Mouse (Mus musculus): ENCODE results near the gene Abca3. TPM values are rescaled to one million over a fixed set of nuclear protein-coding genes. Genes with fewer than 3 reads are reported as not detected.

Gene Abca3
- 13.8 and 14.8 TPM in 2 replicates for total RNA-seq (2014; rRNA removed; ENCODE audit: low replicate concordance)
- polyA plus RNA-seq (2015; fragmentation: Nextera tagmentation; extraction: Ambion mirVana) = 3.5 and 4.4 TPM in 2 replicates

GRCm38 (mm10) chr17:24351760-24352357, at the start of gene Abca3:
Abca3 (plus strand) TSS chr17:24351950.
- WGBS = under 1% methylated on average over 52 of the region's 55 CpGs
- Histone ChIP-seq H3K4me2 (ENCODE audit: low read depth, low read length) (peak within 1 kb of the TSS; percentile 97), H3K4me3 (ENCODE audit: low read depth, low read length) (peak within 1 kb of the TSS; percentile 76), H3K27ac (ENCODE audit: low read depth) (peak within 1 kb of the TSS; percentile 43), H3K36me3 (replicated peaks; ENCODE audit: control insufficient read depth, insufficient read depth, low read length) (no peaks in the 10 kb centered on the region), H3K4me1 (ENCODE audit: control insufficient read depth, insufficient read depth) (peaks cover 7% of the 10 kb centered on the region; the same call in 1 of the 2 replicates), H3K9me3 (replicated peaks; ENCODE audit: control insufficient read depth, low read length) (no peaks in the 10 kb centered on the region), H3K9ac (replicated peaks; ENCODE audit: low read depth, low read length) (peak within 1 kb of the TSS; percentile 79), H3K27me3 (ENCODE audit: control insufficient read depth, insufficient read depth, low read length) (peaks cover 18% of the 10 kb centered on the region)
- DNase-seq (ENCODE audit: low spot score) (peak; percentile 92), ATAC-seq (ENCODE audit: insufficient read depth, low read depth) (peak; percentile 90)
- no peak for TF ChIP-seq EP300 (IDR thresholded peaks at IDR 0.05; ENCODE audit: low read depth)
- TF ChIP-seq CTCF (IDR thresholded peaks at IDR 0.05; ENCODE audit: low read depth) = peak; percentile 79

- Histone ChIP-seq H3K9me3 (replicated peaks; ENCODE audit: control insufficient read depth, low read length) (no peaks in the 10 kb centered on the region), H3K4me1 (ENCODE audit: control insufficient read depth, insufficient read depth) (no peaks in the 10 kb centered on the region), H3K27ac (ENCODE audit: low read depth) (no peak overlapping the region), H3K4me2 (ENCODE audit: low read depth, low read length) (no peak overlapping the region), H3K4me3 (ENCODE audit: low read depth, low read length) (no peak overlapping the region), H3K9ac (replicated peaks; ENCODE audit: low read depth, low read length) (no peak overlapping the region), H3K36me3 (replicated peaks; ENCODE audit: control insufficient read depth, insufficient read depth, low read length) (no peaks in the 10 kb centered on the region), H3K27me3 (ENCODE audit: control insufficient read depth, insufficient read depth, low read length) (no peaks in the 10 kb centered on the region)
- WGBS = 36% methylated on average over 4 of the region's 4 CpGs
- ATAC-seq (ENCODE audit: insufficient read depth, low read depth) = no peak
- TF ChIP-seq CTCF (IDR thresholded peaks at IDR 0.05; ENCODE audit: low read depth) (peak; percentile 78), EP300 (IDR thresholded peaks at IDR 0.05; ENCODE audit: low read depth) (no peak)
- DNase-seq (ENCODE audit: low spot score) = peak; percentile 21
Measured at GRCm38 (mm10) chr17:24307500-24307899, 44.2 kb upstream of the Abca3 start.

GRCm38 (mm10) chr17:24320826-24321225, 30.9 kb upstream of the Abca3 start:
- no peak for TF ChIP-seq CTCF (IDR thresholded peaks at IDR 0.05; ENCODE audit: low read depth)
- no peak for TF ChIP-seq EP300 (IDR thresholded peaks at IDR 0.05; ENCODE audit: low read depth)
- 84% methylated on average over 3 of the region's 3 CpGs for WGBS
- H3K4me3 ChIP-seq (ENCODE audit: low read depth, low read length) = no peak overlapping the region
- ATAC-seq (ENCODE audit: insufficient read depth, low read depth) (no peak), DNase-seq (ENCODE audit: low spot score) (no peak)
- no peak overlapping the region for H3K27ac ChIP-seq (ENCODE audit: low read depth)
- no peaks in the 10 kb centered on the region for H3K4me1 ChIP-seq (ENCODE audit: control insufficient read depth, insufficient read depth)
- no peaks in the 10 kb centered on the region for H3K36me3 ChIP-seq (replicated peaks; ENCODE audit: control insufficient read depth, insufficient read depth, low read length)
- H3K4me2 ChIP-seq (ENCODE audit: low read depth, low read length) = no peak overlapping the region
- no peaks in the 10 kb centered on the region; the same call in 1 of the 2 replicates for H3K27me3 ChIP-seq (ENCODE audit: control insufficient read depth, insufficient read depth, low read length)
- peaks cover 9% of the 10 kb centered on the region for H3K9me3 ChIP-seq (replicated peaks; ENCODE audit: control insufficient read depth, low read length)
- no peak overlapping the region for H3K9ac ChIP-seq (replicated peaks; ENCODE audit: low read depth, low read length)

GRCm38 (mm10) chr17:24325051-24325450, 26.7 kb upstream of the Abca3 start:
- WGBS = 82% methylated on average over 10 of the region's 10 CpGs
- no peaks in the 10 kb centered on the region; the same call in 1 of the 2 replicates for H3K4me1 ChIP-seq (ENCODE audit: control insufficient read depth, insufficient read depth)
- ATAC-seq (ENCODE audit: insufficient read depth, low read depth) (no peak), DNase-seq (ENCODE audit: low spot score) (no peak)
- H3K4me3 ChIP-seq (ENCODE audit: low read depth, low read length) = no peak overlapping the region
- TF ChIP-seq EP300 (IDR thresholded peaks at IDR 0.05; ENCODE audit: low read depth) (no peak), CTCF (IDR thresholded peaks at IDR 0.05; ENCODE audit: low read depth) (no peak)
- no peaks in the 10 kb centered on the region for H3K36me3 ChIP-seq (replicated peaks; ENCODE audit: control insufficient read depth, insufficient read depth, low read length)
- no peak overlapping the region for H3K4me2 ChIP-seq (ENCODE audit: low read depth, low read length)
- no peak overlapping the region for H3K27ac ChIP-seq (ENCODE audit: low read depth)
- no peak overlapping the region for H3K9ac ChIP-seq (replicated peaks; ENCODE audit: low read depth, low read length)
- peaks cover 5% of the 10 kb centered on the region for H3K9me3 ChIP-seq (replicated peaks; ENCODE audit: control insufficient read depth, low read length)
- no peaks in the 10 kb centered on the region for H3K27me3 ChIP-seq (ENCODE audit: control insufficient read depth, insufficient read depth, low read length)

- Histone ChIP-seq H3K27ac (ENCODE audit: low read depth) (no peak overlapping the region), H3K27me3 (ENCODE audit: control insufficient read depth, insufficient read depth, low read length) (no peaks in the 10 kb centered on the region), H3K9ac (replicated peaks; ENCODE audit: low read depth, low read length) (no peak overlapping the region), H3K4me3 (ENCODE audit: low read depth, low read length) (no peak overlapping the region), H3K36me3 (replicated peaks; ENCODE audit: control insufficient read depth, insufficient read depth, low read length) (no peaks in the 10 kb centered on the region), H3K9me3 (replicated peaks; ENCODE audit: control insufficient read depth, low read length) (no peaks in the 10 kb centered on the region), H3K4me1 (ENCODE audit: control insufficient read depth, insufficient read depth) (no peaks in the 10 kb centered on the region; the same call in 1 of the 2 replicates), H3K4me2 (ENCODE audit: low read depth, low read length) (no peak overlapping the region)
- ATAC-seq (ENCODE audit: insufficient read depth, low read depth) = no peak
- no peak for DNase-seq (ENCODE audit: low spot score)
- WGBS = 66% methylated on average over 7 of the region's 7 CpGs
- TF ChIP-seq EP300 (IDR thresholded peaks at IDR 0.05; ENCODE audit: low read depth) (no peak), CTCF (IDR thresholded peaks at IDR 0.05; ENCODE audit: low read depth) (no peak)
Measured at GRCm38 (mm10) chr17:24327656-24328055, 24.1 kb upstream of the Abca3 start.
